Mouse (Mus musculus): ENCODE measurements around the gene B4galt7. TPM values are rescaled to one million over a fixed set of nuclear protein-coding genes. Genes with fewer than 3 reads are reported as not detected.
A peak's percentile ranks its signal among the peaks of the same experiment; 100 is the strongest.
"Not testable (repeated sequence)": the region's sequence is repeated elsewhere in the genome, so short reads cannot be mapped to it uniquely, and the experiment has no call there.

The B4galt7 gene
- polyA plus RNA-seq, 1 experiment from 2014 or later, result 34.3 TPM

GRCm38 (mm10) chr13:55600657-55601056 lies 961 bp downstream of the B4galt7 start:
- 18% methylated on average over 9 of the region's 9 CpGs for WGBS
- Histone ChIP-seq H3K27me3 (no peaks in the 10 kb centered on the region), H3K4me2 (peak overlapping the region; percentile 75), H3K4me3 (peak overlapping the region; percentile 74), H3K9ac (peak overlapping the region; percentile 91), H3K9me3 (no peaks in the 10 kb centered on the region), H3K27ac (no peak overlapping the region), H3K4me1 (peaks cover 13% of the 10 kb centered on the region), H3K36me3 (peaks cover 47% of the 10 kb centered on the region)
- ATAC-seq (ENCODE audit: insufficient number of reproducible peaks, insufficient read depth, low FRiP score, low TSS enrichment, low read depth), result no peak

GRCm38 (mm10) chr13:55601611-55602010 lies 1.9 kb downstream of the B4galt7 start:
- ATAC-seq (ENCODE audit: insufficient number of reproducible peaks, insufficient read depth, low FRiP score, low TSS enrichment, low read depth), result no peak
- Histone ChIP-seq H3K4me1 (peaks cover 13% of the 10 kb centered on the region), H3K27me3 (no peaks in the 10 kb centered on the region), H3K27ac (no peak overlapping the region), H3K4me2 (no peak overlapping the region; the same call in 1 of the 2 replicates), H3K9ac (no peak overlapping the region), H3K36me3 (peaks cover 44% of the 10 kb centered on the region), H3K9me3 (no peaks in the 10 kb centered on the region), H3K4me3 (no peak overlapping the region)
- 13% methylated on average over 3 of the region's 3 CpGs for WGBS

- Histone ChIP-seq H3K9ac (no peak overlapping the region), H3K27me3 (no peaks in the 10 kb centered on the region), H3K36me3 (peaks cover 55% of the 10 kb centered on the region), H3K4me3 (no peak overlapping the region), H3K9me3 (no peaks in the 10 kb centered on the region), H3K27ac (no peak overlapping the region), H3K4me2 (no peak overlapping the region), H3K4me1 (peaks cover 10% of the 10 kb centered on the region)
- WGBS, result 98% methylated on average over 3 of the region's 3 CpGs
- ATAC-seq (ENCODE audit: insufficient number of reproducible peaks, insufficient read depth, low FRiP score, low TSS enrichment, low read depth), result no peak
Measured at GRCm38 (mm10) chr13:55604606-55605005, 4.9 kb downstream of the B4galt7 start.

GRCm38 (mm10) chr13:55606899-55607623 lies 7.4 kb downstream of the B4galt7 start:
- peaks cover 71% of the 10 kb centered on the region for H3K36me3 ChIP-seq
- peak overlapping the region; percentile 11; the same call in 1 of the 2 replicates for H3K9ac ChIP-seq
- no peak overlapping the region for H3K27ac ChIP-seq
- no peak for ATAC-seq (ENCODE audit: insufficient number of reproducible peaks, insufficient read depth, low FRiP score, low TSS enrichment, low read depth)
- 82% methylated on average over 10 of the region's 10 CpGs for WGBS
- no peak overlapping the region for H3K4me2 ChIP-seq
- no peaks in the 10 kb centered on the region for H3K27me3 ChIP-seq
- H3K4me1 ChIP-seq, result peaks cover 10% of the 10 kb centered on the region; the same call in 1 of the 2 replicates
- no peaks in the 10 kb centered on the region for H3K9me3 ChIP-seq
- no peak overlapping the region for H3K4me3 ChIP-seq

GRCm38 (mm10) chr13:55607624-55608006 lies 7.9 kb downstream of the B4galt7 start:
- H3K9ac ChIP-seq, result 0 out of 2 replicates have a peak overlapping the region, but pooled peaks have one; percentile 11
- peaks cover 71% of the 10 kb centered on the region for H3K36me3 ChIP-seq
- H3K4me1 ChIP-seq, result peaks cover 13% of the 10 kb centered on the region; the same call in 1 of the 2 replicates
- no peaks in the 10 kb centered on the region for H3K27me3 ChIP-seq
- no peaks in the 10 kb centered on the region for H3K9me3 ChIP-seq
- 97% methylated on average over 2 of the region's 2 CpGs for WGBS
- no peak for ATAC-seq (ENCODE audit: insufficient number of reproducible peaks, insufficient read depth, low FRiP score, low TSS enrichment, low read depth)
- H3K4me3 ChIP-seq, result no peak overlapping the region
- H3K27ac ChIP-seq, result no peak overlapping the region
- H3K4me2 ChIP-seq, result no peak overlapping the region

GRCm38 (mm10) chr13:55611996-55612395 lies 12.3 kb downstream of the B4galt7 start:
- ATAC-seq (ENCODE audit: insufficient number of reproducible peaks, insufficient read depth, low FRiP score, low TSS enrichment, low read depth), result no peak
- H3K27ac ChIP-seq, result no peak overlapping the region
- peaks cover 13% of the 10 kb centered on the region; the same call in 1 of the 2 replicates for H3K4me1 ChIP-seq
- H3K9me3 ChIP-seq, result no peaks in the 10 kb centered on the region
- no peaks in the 10 kb centered on the region for H3K27me3 ChIP-seq
- WGBS, result 35% methylated on average over 7 of the region's 7 CpGs
- H3K36me3 ChIP-seq, result peaks cover 43% of the 10 kb centered on the region
- no peak overlapping the region for H3K4me2 ChIP-seq
- H3K9ac ChIP-seq, result no peak overlapping the region
- no peak overlapping the region for H3K4me3 ChIP-seq

GRCm38 (mm10) chr13:55613471-55613870 lies 13.8 kb downstream of the B4galt7 start:
- Histone ChIP-seq H3K4me3 (no peak overlapping the region), H3K9ac (no peak overlapping the region), H3K27me3 (no peaks in the 10 kb centered on the region), H3K27ac (no peak overlapping the region), H3K4me2 (no peak overlapping the region), H3K4me1 (peaks cover 13% of the 10 kb centered on the region; the same call in 1 of the 2 replicates), H3K9me3 (no peaks in the 10 kb centered on the region), H3K36me3 (peaks cover 28% of the 10 kb centered on the region)
- 47% methylated on average over 5 of the region's 5 CpGs for WGBS
- no peak for ATAC-seq (ENCODE audit: insufficient number of reproducible peaks, insufficient read depth, low FRiP score, low TSS enrichment, low read depth)

GRCm38 (mm10) chr13:55619328-55619727 lies 19.6 kb downstream of the B4galt7 start:
- no peaks in the 10 kb centered on the region for H3K9me3 ChIP-seq
- no peaks in the 10 kb centered on the region; the same call in 1 of the 2 replicates for H3K36me3 ChIP-seq
- H3K27me3 ChIP-seq, result no peaks in the 10 kb centered on the region
- no peak overlapping the region for H3K4me2 ChIP-seq
- no peak overlapping the region for H3K4me3 ChIP-seq
- H3K4me1 ChIP-seq, result peaks cover 15% of the 10 kb centered on the region
- H3K27ac ChIP-seq, result no peak overlapping the region
- no peak overlapping the region for H3K9ac ChIP-seq
- 94% methylated on average over 4 of the region's 4 CpGs for WGBS
- ATAC-seq (ENCODE audit: insufficient number of reproducible peaks, insufficient read depth, low FRiP score, low TSS enrichment, low read depth), result no peak

GRCm38 (mm10) chr13:55620275-55620674 lies 20.6 kb downstream of the B4galt7 start:
- no peaks in the 10 kb centered on the region for H3K27me3 ChIP-seq
- H3K27ac ChIP-seq, result no peak overlapping the region
- WGBS, result 69% methylated on average over 2 of the region's 2 CpGs
- H3K4me2 ChIP-seq, result no peak overlapping the region
- peaks cover 8% of the 10 kb centered on the region for H3K36me3 ChIP-seq
- H3K4me3 ChIP-seq, result no peak overlapping the region
- no peaks in the 10 kb centered on the region for H3K9me3 ChIP-seq
- no peak for ATAC-seq (ENCODE audit: insufficient number of reproducible peaks, insufficient read depth, low FRiP score, low TSS enrichment, low read depth)
- no peak overlapping the region for H3K9ac ChIP-seq
- H3K4me1 ChIP-seq, result peaks cover 22% of the 10 kb centered on the region

GRCm38 (mm10) chr13:55622156-55622648 lies 22.5 kb downstream of the B4galt7 start:
- not testable (repeated sequence) for ATAC-seq (ENCODE audit: insufficient number of reproducible peaks, insufficient read depth, low FRiP score, low TSS enrichment, low read depth)
- WGBS, result 24% methylated on average over 20 of the region's 20 CpGs

GRCm38 (mm10) chr13:55622649-55623541 lies 23.2 kb downstream of the B4galt7 start, which contains the start of gene Caml:
Caml (plus strand) TSS chr13:55623005.
- no peaks in the 10 kb centered on the region for H3K9me3 ChIP-seq
- H3K4me1 ChIP-seq, result peaks cover 26% of the 10 kb centered on the region
- peak within 1 kb of the TSS; percentile 86 for H3K4me2 ChIP-seq
- no peaks in the 10 kb centered on the region for H3K27me3 ChIP-seq
- H3K36me3 ChIP-seq, result peaks cover 25% of the 10 kb centered on the region
- under 1% methylated on average over 59 of the region's 59 CpGs for WGBS
- H3K9ac ChIP-seq, result peak within 1 kb of the TSS; percentile 84
- peak within 1 kb of the TSS; percentile 86 for H3K4me3 ChIP-seq
- ATAC-seq (ENCODE audit: insufficient number of reproducible peaks, insufficient read depth, low FRiP score, low TSS enrichment, low read depth), result peak; percentile 96
- peak within 1 kb of the TSS; percentile 90 for H3K27ac ChIP-seq

More at GRCm38 (mm10) chr13:55622156-55622648, 22.5 kb downstream of the B4galt7 start:
- Histone ChIP-seq H3K4me3 (peak overlapping the region; percentile 86), H3K4me1 (peaks cover 26% of the 10 kb centered on the region), H3K36me3 (peaks cover 21% of the 10 kb centered on the region), H3K27ac (peak overlapping the region; percentile 90), H3K9ac (peak overlapping the region; percentile 84), H3K4me2 (peak overlapping the region; percentile 86)
- H3K27me3 ChIP-seq, H3K9me3 ChIP-seq: not testable (repeated sequence)

All from embryonic facial prominence, embryonic 13.5 days (tissue).